Mouse (Mus musculus) forebrain, embryonic 14.5 days (tissue): Measurements from ENCODE around the gene Pdpn. TPM values are rescaled to one million over a fixed set of nuclear protein-coding genes. Genes with fewer than 3 reads are reported as not detected.

Experiments
- ATAC-seq: fragments of 200-750 bp; cut with Nextera tagmentation; 2 replicates; pipeline ENCODE4 v1.8.0; 2017; ENCODE audit warnings: mild to moderate bottlenecking, moderate library complexity
- DNase-seq: peaks from one replicate; pipeline ENCODE4 v3.0.0-alpha.2; 2015; ENCODE audit warnings: low spot score
- H3K27ac ChIP-seq: fragments of 300-500 bp; sonication (generic); 2 replicates; pipeline ENCODE4 v1.5.1; 2014; ENCODE audit warnings: low read depth, mild to moderate bottlenecking, control low read depth, low read length, moderate library complexity
- H3K27me3 ChIP-seq: fragments of 300-500 bp; sonication (generic); replicated peaks from 2 replicates; pipeline ENCODE4 v1.6.1; 2014; ENCODE audit warnings: low read length, control low read depth, mixed read lengths; ENCODE audit not compliant: control insufficient read depth, insufficient read depth
- H3K36me3 ChIP-seq: fragments of 300-500 bp; sonication (generic); 2 replicates; pipeline ENCODE4 v1.6.1; 2014; ENCODE audit warnings: low read length, control low read depth; ENCODE audit not compliant: control insufficient read depth, insufficient read depth
- H3K4me1 ChIP-seq: fragments of 300-500 bp; sonication (generic); 2 replicates; pipeline ENCODE4 v1.6.1; 2014; ENCODE audit warnings: antibody characterized with exemption, low read length, control low read depth; ENCODE audit not compliant: control insufficient read depth, insufficient read depth
- H3K4me2 ChIP-seq: fragments of 300-500 bp; sonication (generic); 2 replicates; pipeline ENCODE4 v1.6.1; 2014; ENCODE audit warnings: mild to moderate bottlenecking, control low read depth, low read length
- H3K4me3 ChIP-seq: fragments of 300-500 bp; sonication (generic); 2 replicates; pipeline ENCODE4 v1.5.1; 2014; ENCODE audit warnings: low read depth, low read length, control low read depth
- H3K9ac ChIP-seq: fragments of 300-500 bp; sonication (generic); 2 replicates; pipeline ENCODE4 v1.6.1; 2014; ENCODE audit warnings: mild to moderate bottlenecking, low read length, control low read depth, moderate library complexity
- H3K9me3 ChIP-seq: fragments of 300-500 bp; sonication (generic); replicated peaks from 2 replicates; pipeline ENCODE4 v1.6.1; 2016; ENCODE audit warnings: low read length, control low read depth, mixed read lengths; ENCODE audit not compliant: control insufficient read depth
- WGBS: fragments of 180-500 bp; shearing (Covaris S2); extraction: QIAGEN DNeasy Blood & Tissue Kit; methylation state at CpG from one replicate; pipeline ENCODE4 v1.1.7; 2014; 5-methylcytosine and 5-hydroxymethylcytosine counted together
- polyA plus RNA-seq: library from polyadenylated mRNA; unstranded; fragments of >200 nt; fragmentation: Nextera tagmentation; extraction: Ambion mirVana; gene quantifications from 2 replicates; pipeline ENCODE4 v1.2.1, GENCODE M21; 2014

Gene Pdpn
- polyA plus RNA-seq, 1 experiment from 2014 or later = 70.1 TPM

DNA sequence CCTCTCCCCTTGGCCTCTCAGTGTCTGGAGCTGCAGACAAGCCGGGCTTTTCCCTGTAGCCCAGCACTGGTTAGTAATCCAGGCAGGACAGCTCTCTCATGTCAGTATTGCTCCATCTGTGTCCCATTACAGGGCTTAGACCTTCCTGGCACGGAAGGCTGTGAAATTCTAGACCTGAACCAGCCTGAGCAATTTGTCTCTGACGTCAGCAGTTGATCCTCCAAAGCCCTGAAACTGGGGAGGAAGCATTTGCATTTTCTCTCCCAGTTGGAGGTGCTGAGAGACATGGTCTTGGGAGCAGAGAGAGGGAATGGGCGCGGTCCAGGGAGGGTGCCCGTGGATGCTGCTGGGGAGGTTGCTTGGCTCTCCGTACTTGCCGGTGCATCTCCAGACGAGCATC is 31.2 kb upstream of the Pdpn start:
- Histone ChIP-seq H3K4me2 (no peak overlapping the region), H3K9ac (no peak overlapping the region), H3K4me1 (no peaks in the 10 kb centered on the region), H3K9me3 (no peaks in the 10 kb centered on the region), H3K27me3 (no peaks in the 10 kb centered on the region), H3K4me3 (no peak overlapping the region), H3K36me3 (no peaks in the 10 kb centered on the region), H3K27ac (no peak overlapping the region)
- WGBS = 48% methylated on average over 9 of the region's 9 CpGs
- DNase-seq (peak; percentile 16), ATAC-seq (no peak)

DNA sequence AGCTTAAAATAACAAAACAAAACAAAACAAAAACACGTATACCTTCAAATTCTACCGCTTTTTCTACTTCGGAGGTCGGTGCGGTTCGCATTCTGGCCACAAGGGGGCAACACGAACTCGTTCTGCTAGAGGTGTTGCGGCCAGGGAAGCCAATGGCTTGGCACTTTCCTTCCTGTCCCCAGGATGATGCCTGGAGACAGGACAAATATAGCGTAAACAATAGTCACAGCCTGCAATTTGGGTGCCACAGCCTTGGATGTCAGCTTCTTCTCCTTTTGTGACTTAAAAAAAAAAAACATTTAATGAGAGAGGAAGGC is 26.2 kb upstream of the Pdpn start:
- Histone ChIP-seq H3K9me3 (no peaks in the 10 kb centered on the region), H3K4me1 (no peaks in the 10 kb centered on the region), H3K36me3 (no peaks in the 10 kb centered on the region), H3K4me3 (peak overlapping the region; percentile 17), H3K27ac (no peak overlapping the region), H3K9ac (peak overlapping the region; percentile 29; the same call in 1 of the 2 replicates), H3K27me3 (no peaks in the 10 kb centered on the region), H3K4me2 (peak overlapping the region; percentile 52)
- peak; percentile 63 for ATAC-seq
- peak; percentile 85 for DNase-seq
- WGBS = 2% methylated on average over 10 of the region's 10 CpGs

DNA sequence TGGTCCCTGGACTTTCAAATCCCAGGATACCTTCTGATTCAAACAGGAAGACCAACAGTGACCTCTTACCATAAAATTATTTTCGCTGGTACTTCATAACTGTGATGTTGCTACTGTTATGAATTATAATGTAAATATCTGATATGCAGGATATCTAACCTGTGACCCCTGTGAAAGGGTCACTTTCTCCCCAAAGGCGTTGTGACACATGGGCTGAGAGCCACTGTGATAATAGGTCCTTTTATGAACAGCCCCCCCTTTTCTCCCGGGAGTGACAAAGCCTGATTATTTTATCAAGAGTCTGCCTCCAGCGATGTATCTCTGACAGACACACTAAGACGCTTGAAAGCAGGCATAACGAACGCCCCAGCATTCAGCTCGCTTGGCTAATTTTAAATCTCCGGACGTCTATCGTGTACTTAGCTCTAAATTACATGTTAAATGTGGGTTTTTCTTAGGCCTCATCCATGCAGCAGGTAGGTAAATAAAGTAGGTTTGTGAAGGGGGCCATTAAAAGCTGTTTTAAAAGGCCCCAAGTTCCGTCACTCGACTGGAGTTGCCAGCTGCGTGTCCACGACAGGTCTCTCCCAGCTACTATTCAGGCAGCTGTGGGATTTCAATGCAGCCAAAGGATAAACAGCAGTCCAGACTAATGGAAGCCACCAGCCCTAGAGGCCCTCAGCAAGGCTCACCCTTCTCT is 25.7 kb upstream of the Pdpn start:
- Histone ChIP-seq H3K4me3 (peak overlapping the region; percentile 17), H3K9ac (peak overlapping the region; percentile 29; the same call in 1 of the 2 replicates), H3K9me3 (no peaks in the 10 kb centered on the region), H3K27ac (no peak overlapping the region), H3K27me3 (no peaks in the 10 kb centered on the region), H3K4me1 (no peaks in the 10 kb centered on the region), H3K36me3 (no peaks in the 10 kb centered on the region), H3K4me2 (peak overlapping the region; percentile 52)
- DNase-seq (peak; percentile 51), ATAC-seq (peak; percentile 68)
- WGBS = 14% methylated on average over 15 of the region's 15 CpGs

DNA sequence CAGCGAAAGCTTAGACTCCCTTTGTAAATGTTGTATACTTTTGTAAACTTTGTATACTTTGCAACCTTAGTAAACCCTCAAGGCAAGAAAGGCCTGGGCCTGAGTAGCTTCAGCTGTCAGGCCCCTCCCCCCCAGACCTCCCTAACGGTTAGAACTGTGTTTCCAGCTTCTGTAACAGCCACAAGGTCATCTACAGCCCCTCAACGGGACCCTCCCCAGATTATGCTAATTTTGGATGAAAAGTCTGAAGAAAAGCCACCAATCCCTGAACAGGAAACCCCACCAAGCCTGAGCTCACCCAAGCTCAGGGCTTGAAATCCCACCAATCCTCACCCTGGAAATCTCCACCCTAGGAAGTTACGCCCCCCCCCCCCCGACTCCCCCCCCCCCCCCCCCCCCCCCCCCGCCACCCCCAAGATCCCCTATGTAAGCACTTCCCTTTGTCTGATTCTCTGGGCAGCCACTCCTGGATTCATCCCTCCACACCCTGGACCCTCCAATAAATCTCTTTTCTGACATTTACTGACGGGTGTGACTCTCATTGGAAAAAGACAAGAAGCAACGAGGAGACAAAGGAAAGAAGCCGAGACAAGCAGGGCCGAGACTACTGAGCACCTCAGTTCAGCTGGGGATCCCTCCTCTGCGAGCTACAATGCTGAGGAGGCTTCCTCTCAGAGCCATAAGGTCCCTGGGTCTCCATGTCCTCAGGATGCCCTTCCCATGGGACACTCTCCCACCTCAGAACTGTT is 25.0 kb upstream of the Pdpn start:
- Histone ChIP-seq H3K4me1 (no peaks in the 10 kb centered on the region), H3K4me3 (no peak overlapping the region), H3K9me3 (no peaks in the 10 kb centered on the region), H3K27me3 (no peaks in the 10 kb centered on the region), H3K4me2 (peak overlapping the region; percentile 52), H3K27ac (no peak overlapping the region), H3K36me3 (no peaks in the 10 kb centered on the region), H3K9ac (no peak overlapping the region)
- DNase-seq (peak; percentile 6), ATAC-seq (no peak)
- WGBS = 22% methylated on average over 8 of the region's 11 CpGs

DNA sequence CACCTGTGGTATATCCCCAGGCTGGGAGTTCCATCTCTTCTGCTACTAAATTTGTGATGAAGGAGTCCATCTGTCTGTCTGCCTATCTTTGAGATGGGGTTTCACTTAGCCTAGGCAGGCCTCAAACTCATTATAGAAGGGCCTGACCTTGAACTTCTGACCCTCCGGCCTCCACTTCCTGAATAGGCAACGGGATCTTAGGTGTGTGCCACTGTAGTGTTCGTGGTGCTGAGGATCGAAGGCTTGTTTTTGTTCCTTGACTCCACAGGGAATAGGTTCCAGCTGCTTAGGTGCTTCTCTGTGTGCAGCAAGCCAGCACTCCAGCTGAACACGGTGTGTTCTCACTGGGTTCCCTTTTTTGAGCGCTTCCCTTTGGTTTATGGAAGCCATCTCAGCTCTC is 13.9 kb upstream of the Pdpn start:
- Histone ChIP-seq H3K27me3 (no peaks in the 10 kb centered on the region), H3K9ac (no peak overlapping the region), H3K4me3 (no peak overlapping the region), H3K36me3 (no peaks in the 10 kb centered on the region), H3K4me2 (no peak overlapping the region), H3K4me1 (no peaks in the 10 kb centered on the region), H3K9me3 (no peaks in the 10 kb centered on the region), H3K27ac (no peak overlapping the region)
- DNase-seq (no peak), ATAC-seq (no peak)
- 84% methylated on average over 6 of the region's 6 CpGs for WGBS

DNA sequence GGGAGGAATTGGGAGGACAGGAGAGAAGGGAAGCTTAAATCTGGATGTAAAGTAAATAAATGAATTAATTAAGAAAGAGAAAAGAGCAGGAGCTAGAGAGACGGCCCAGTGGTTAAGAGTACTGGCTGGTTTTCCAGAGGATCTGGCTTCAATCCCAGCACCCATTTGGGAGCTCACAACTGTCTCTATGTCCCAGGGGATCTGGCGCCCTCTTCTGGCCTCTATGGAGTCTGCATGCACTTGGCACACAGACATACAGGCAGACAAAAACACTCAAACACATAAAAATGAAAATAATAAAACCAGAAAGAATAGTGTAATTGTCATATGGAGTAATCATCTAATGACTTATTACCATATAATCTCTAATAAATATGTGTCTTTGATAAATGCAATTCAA is 12.0 kb upstream of the Pdpn start:
- ATAC-seq (no peak), DNase-seq (peak; percentile 57)
- Histone ChIP-seq H3K4me2 (no peak overlapping the region), H3K9ac (no peak overlapping the region), H3K27me3 (no peaks in the 10 kb centered on the region), H3K27ac (no peak overlapping the region), H3K4me3 (no peak overlapping the region), H3K4me1 (no peaks in the 10 kb centered on the region), H3K9me3 (no peaks in the 10 kb centered on the region), H3K36me3 (no peaks in the 10 kb centered on the region)
- 28% methylated on average over 2 of the region's 2 CpGs for WGBS

DNA sequence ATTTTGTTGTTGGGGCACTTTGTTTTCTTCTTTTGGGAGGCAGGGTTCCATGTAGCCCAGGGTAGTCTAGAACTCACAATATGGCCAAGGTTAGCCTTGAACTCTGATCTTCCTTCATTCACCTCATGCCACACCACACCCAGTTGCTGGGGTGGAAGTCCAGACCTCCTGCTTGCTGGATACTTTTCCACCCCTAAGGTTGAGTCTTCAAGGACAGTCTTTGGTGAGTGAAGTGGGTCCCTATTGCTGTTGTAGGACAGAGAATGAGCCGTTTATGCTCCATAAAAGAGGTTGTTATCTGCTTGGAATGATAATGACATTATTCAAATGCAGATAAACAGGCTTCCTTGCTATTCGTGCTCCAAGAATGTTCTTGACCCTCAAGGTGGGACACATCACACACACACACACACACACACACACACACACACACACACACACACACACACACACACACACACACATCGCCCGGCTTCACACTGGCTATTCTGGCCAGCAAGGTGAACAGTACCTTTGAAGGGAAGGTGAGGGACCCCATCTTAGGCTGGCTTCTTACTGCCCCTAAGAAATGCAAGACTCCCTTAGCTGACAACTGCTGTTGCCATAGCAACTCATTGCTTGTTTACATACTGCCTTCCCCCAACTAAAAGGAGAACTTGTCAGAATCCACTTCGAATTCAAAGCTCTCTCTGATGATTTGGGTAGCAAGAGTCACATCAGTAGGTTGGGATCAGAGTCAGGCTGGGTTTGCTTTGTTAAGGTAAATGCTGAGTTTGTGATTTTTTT is 6.8 kb upstream of the Pdpn start:
- Histone ChIP-seq H3K27ac (no peak overlapping the region), H3K4me1 (no peaks in the 10 kb centered on the region), H3K9ac (no peak overlapping the region), H3K27me3 (no peaks in the 10 kb centered on the region), H3K9me3 (no peaks in the 10 kb centered on the region), H3K4me2 (no peak overlapping the region), H3K4me3 (no peak overlapping the region), H3K36me3 (no peaks in the 10 kb centered on the region)
- 72% methylated on average over 5 of the region's 5 CpGs for WGBS
- peak; percentile 52 for DNase-seq
- no peak for ATAC-seq

DNA sequence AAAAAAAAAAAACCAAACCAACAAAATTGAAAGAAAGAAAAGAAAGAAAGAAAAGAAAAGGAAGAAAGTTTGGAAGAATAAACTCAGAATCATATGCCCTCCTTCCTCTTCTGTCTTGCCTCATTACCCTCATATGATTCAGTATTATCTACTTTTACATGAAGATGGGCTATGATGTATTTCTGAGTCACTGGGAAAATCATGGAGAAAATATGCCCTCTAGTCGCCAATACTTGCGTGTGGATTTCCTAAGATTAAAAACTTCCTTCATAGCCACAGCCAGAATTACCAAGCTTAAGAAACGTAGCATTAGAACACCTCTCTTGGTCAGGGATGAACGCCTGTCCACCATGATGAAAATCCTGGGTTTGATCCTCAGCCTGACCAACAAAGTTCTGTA is 5.7 kb upstream of the Pdpn start:
- no peak overlapping the region for H3K27ac ChIP-seq
- H3K4me3 ChIP-seq = no peak overlapping the region
- DNase-seq = no peak
- WGBS = 92% methylated on average over 4 of the region's 4 CpGs
- H3K4me2 ChIP-seq = no peak overlapping the region
- H3K9ac ChIP-seq = no peak overlapping the region
- H3K36me3 ChIP-seq = no peaks in the 10 kb centered on the region
- H3K27me3 ChIP-seq = no peaks in the 10 kb centered on the region
- no peaks in the 10 kb centered on the region for H3K4me1 ChIP-seq
- ATAC-seq = no peak
- H3K9me3 ChIP-seq = no peaks in the 10 kb centered on the region
